Mouse (Mus musculus) E14TG2a.4 (cell line): ENCODE results near the gene Tmem175.

Experiments
- H3K27me3 ChIP-seq: 2 replicates; pipeline ENCODE4 v1.6.1; 2014; ENCODE audit warnings: low read length, control low read depth; ENCODE audit not compliant: insufficient read depth
- H3K36me3 ChIP-seq: 2 replicates; pipeline ENCODE4 v1.6.1; 2014; ENCODE audit warnings: low read length, control low read depth; ENCODE audit not compliant: insufficient read depth
- H3K4me1 ChIP-seq: replicated peaks from 2 replicates; pipeline ENCODE4 v1.6.1; 2014; ENCODE audit warnings: low read depth, low read length, control low read depth
- H3K4me3 ChIP-seq: replicated peaks from 2 replicates; pipeline ENCODE4 v1.5.1; 2014; ENCODE audit warnings: mild to moderate bottlenecking, low read length
- H3K9me3 ChIP-seq: 2 replicates; pipeline ENCODE4 v1.6.1; 2014; ENCODE audit warnings: low read length, control low read depth
- CTCF ChIP-seq: conservative IDR thresholded peaks from 2 replicates; pipeline ENCODE4 v1.5.1; 2014; ENCODE audit warnings: low read length
- NANOG ChIP-seq: IDR thresholded peaks from 2 replicates; pipeline ENCODE4 v1.6.1; 2014; ENCODE audit warnings: borderline replicate concordance, low read length, mixed read lengths
- POU5F1 ChIP-seq: IDR thresholded peaks from 2 replicates; pipeline ENCODE4 v1.6.1; 2014; ENCODE audit warnings: low read length, borderline replicate concordance

Gene Tmem175

GRCm38 (mm10) chr5:108629634-108630483 is at the start of gene Tmem175, which contains the start of gene Gak:
TSS of gene Tmem175 (plus strand) at chr5:108629770.
TSS of gene Gak (minus strand) at chr5:108629755.
- Histone ChIP-seq H3K9me3 (no peaks in the 10 kb centered on the region), H3K4me3 (peak within 1 kb of the TSS; percentile 92), H3K4me1 (peaks cover 25% of the 10 kb centered on the region), H3K27me3 (no peaks in the 10 kb centered on the region), H3K36me3 (no peaks in the 10 kb centered on the region)
- TF ChIP-seq CTCF (no peak), POU5F1 (no peak), NANOG (no peak)

- H3K27me3 ChIP-seq: no peaks in the 10 kb centered on the region
- TF ChIP-seq POU5F1 (no peak), CTCF (no peak), NANOG (no peak)
- H3K9me3 ChIP-seq: no peaks in the 10 kb centered on the region
- peaks cover 93% of the 10 kb centered on the region for H3K36me3 ChIP-seq
- H3K4me1 ChIP-seq: no peaks in the 10 kb centered on the region
- H3K4me3 ChIP-seq: no peak overlapping the region
Measured at GRCm38 (mm10) chr5:108581361-108581891, 48.1 kb upstream of the Tmem175 start.

GRCm38 (mm10) chr5:108599923-108600322 is 29.6 kb upstream of the Tmem175 start:
- Histone ChIP-seq H3K27me3 (no peaks in the 10 kb centered on the region), H3K36me3 (peaks cover 99% of the 10 kb centered on the region)
- TF ChIP-seq NANOG: no peak
- no peak for TF ChIP-seq POU5F1
- TF ChIP-seq CTCF: no peak

GRCm38 (mm10) chr5:108602537-108602936 is 27.0 kb upstream of the Tmem175 start:
- TF ChIP-seq CTCF (no peak), NANOG (no peak), POU5F1 (no peak)
- H3K9me3 ChIP-seq: no peaks in the 10 kb centered on the region
- no peaks in the 10 kb centered on the region for H3K4me1 ChIP-seq
- no peaks in the 10 kb centered on the region for H3K27me3 ChIP-seq
- peaks cover 99% of the 10 kb centered on the region for H3K36me3 ChIP-seq
- H3K4me3 ChIP-seq: no peak overlapping the region

More at GRCm38 (mm10) chr5:108599923-108600322, 29.6 kb upstream of the Tmem175 start:
- Histone ChIP-seq H3K9me3 (no peaks in the 10 kb centered on the region), H3K4me3 (no peak overlapping the region), H3K4me1 (no peaks in the 10 kb centered on the region)

GRCm38 (mm10) chr5:108610426-108610825 is 19.1 kb upstream of the Tmem175 start:
- no peaks in the 10 kb centered on the region for H3K4me1 ChIP-seq
- TF ChIP-seq CTCF (no peak), POU5F1 (no peak), NANOG (no peak)
- no peak overlapping the region for H3K4me3 ChIP-seq
- H3K27me3 ChIP-seq: no peaks in the 10 kb centered on the region
- H3K36me3 ChIP-seq: peaks cover 96% of the 10 kb centered on the region
- H3K9me3 ChIP-seq: no peaks in the 10 kb centered on the region

GRCm38 (mm10) chr5:108621870-108622269 is 7.7 kb upstream of the Tmem175 start:
- Histone ChIP-seq H3K36me3 (peaks cover 63% of the 10 kb centered on the region), H3K9me3 (no peaks in the 10 kb centered on the region), H3K27me3 (no peaks in the 10 kb centered on the region), H3K4me1 (no peaks in the 10 kb centered on the region), H3K4me3 (no peak overlapping the region)
- TF ChIP-seq POU5F1 (no peak), CTCF (no peak)

DNA sequence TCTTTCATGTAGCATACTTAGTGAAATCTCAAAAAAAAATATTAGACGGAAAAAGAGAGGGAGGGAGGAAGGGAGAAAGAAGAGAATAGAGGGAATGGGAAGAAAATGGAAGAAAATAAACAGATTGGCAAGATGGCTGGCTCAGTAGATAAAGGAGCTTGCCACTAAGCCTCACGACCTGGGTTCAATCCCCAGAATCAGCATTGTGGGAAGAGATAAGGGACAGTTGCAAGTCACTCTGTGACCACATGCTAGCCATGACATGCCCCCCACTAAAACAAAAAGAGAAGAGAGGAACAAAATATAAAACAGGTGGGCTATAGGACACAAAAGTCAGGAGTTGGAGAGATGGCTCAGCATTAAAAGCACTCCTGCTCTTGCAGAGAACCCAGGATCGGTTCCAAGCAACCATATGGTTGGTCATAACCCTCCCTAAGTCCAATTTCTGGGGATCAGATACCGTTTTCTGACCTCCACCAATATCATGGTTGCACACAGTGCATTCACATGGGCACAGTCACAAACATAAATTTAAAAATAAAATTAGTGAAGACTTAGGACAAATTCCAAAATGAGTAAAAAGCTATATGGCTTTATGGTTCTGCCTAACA is 3.4 kb upstream of the Tmem175 start:
- TF ChIP-seq CTCF (no peak), POU5F1 (no peak), NANOG (no peak)
- Histone ChIP-seq H3K4me1 (peaks cover 25% of the 10 kb centered on the region), H3K4me3 (no peak overlapping the region), H3K27me3 (no peaks in the 10 kb centered on the region), H3K9me3 (no peaks in the 10 kb centered on the region), H3K36me3 (peaks cover 35% of the 10 kb centered on the region)

GRCm38 (mm10) chr5:108628891-108629633 is 508 bp upstream of the Tmem175 start:
- Histone ChIP-seq H3K36me3 (peaks cover 7% of the 10 kb centered on the region), H3K4me1 (peaks cover 25% of the 10 kb centered on the region), H3K27me3 (no peaks in the 10 kb centered on the region), H3K9me3 (no peaks in the 10 kb centered on the region), H3K4me3 (peak overlapping the region; percentile 92)
- no peak for TF ChIP-seq CTCF
- TF ChIP-seq POU5F1: no peak
- no peak for TF ChIP-seq NANOG
